Mouse (Mus musculus): ENCODE data around the gene Nap1l4.

DNA sequence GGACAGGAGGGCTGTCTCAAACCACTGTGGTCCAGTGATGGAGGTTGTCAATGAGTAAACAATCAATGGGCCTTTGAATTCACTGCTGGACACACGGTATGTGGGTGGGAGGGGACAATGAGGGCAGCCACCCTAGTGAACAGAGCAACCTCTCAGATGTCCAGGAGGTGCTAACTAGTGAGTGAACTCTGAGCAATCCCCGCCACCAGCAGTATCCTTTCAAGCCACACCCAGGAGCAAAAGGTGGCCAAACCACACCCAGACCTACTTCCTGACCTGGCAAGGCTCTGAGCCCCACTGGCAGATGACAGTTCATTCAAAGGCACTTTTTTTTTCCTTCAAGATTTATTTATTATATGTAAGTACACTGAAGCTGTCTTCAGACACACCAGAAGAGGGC, 48.0 kb downstream of the Nap1l4 start:
- TF ChIP-seq POLR2A (IDR thresholded peaks at IDR 0.05; ENCODE audit: low read depth, low read length) (no peak), CTCF (IDR thresholded peaks at IDR 0.05; ENCODE audit: extremely low read depth, insufficient read depth, insufficient read length, insufficient replicate concordance) (no peak)
